Mouse (Mus musculus) stomach, postnatal 0 days (tissue): ENCODE results near the gene Mllt6.

Source experiments
- CTCF ChIP-seq: IDR thresholded peaks from 2 replicates; pipeline ENCODE4 v1.5.1; 2016; ENCODE audit warnings: antibody characterized with exemption, low read depth, mild to moderate bottlenecking, moderate library complexity
- EP300 ChIP-seq: optimal IDR thresholded peaks from 2 replicates; pipeline ENCODE3; 2016; ENCODE audit warnings: antibody characterized with exemption

- no peak for TF ChIP-seq CTCF
- no peak for TF ChIP-seq EP300
Measured at GRCm38 (mm10) chr11:97711200-97711900, 48.1 kb downstream of the Mllt6 start.
